Mouse (Mus musculus): ENCODE measurements around the gene Sec14l2. TPM values are rescaled to one million over a fixed set of nuclear protein-coding genes. Genes with fewer than 3 reads are reported as not detected.

The Sec14l2 gene
- polyA plus RNA-seq, 1 experiment from 2014 or later: 1.8 TPM

- Histone ChIP-seq H3K9me3 (replicated peaks; ENCODE audit: control insufficient read depth, low read length) (no peaks in the 10 kb centered on the region), H3K27ac (ENCODE audit: low read length) (no peak overlapping the region)
- no peak for ATAC-seq (ENCODE audit: insufficient read depth, low FRiP score)
These were observed 26.7 kb upstream of the Sec14l2 start for GRCm38 (mm10) chr11:4149886-4150285.

GRCm38 (mm10) chr11:4148536-4149156, 25.4 kb upstream of the Sec14l2 start:
- no peak overlapping the region for H3K27ac ChIP-seq (ENCODE audit: low read length)
- no peaks in the 10 kb centered on the region for H3K4me1 ChIP-seq (ENCODE audit: control insufficient read depth, insufficient read depth, low read length)
- ATAC-seq (ENCODE audit: insufficient read depth, low FRiP score): no peak
- H3K4me2 ChIP-seq (ENCODE audit: low read depth, low read length): no peak overlapping the region
- H3K9me3 ChIP-seq (replicated peaks; ENCODE audit: control insufficient read depth, low read length): no peaks in the 10 kb centered on the region
- no peak overlapping the region for H3K4me3 ChIP-seq (replicated peaks; ENCODE audit: low read length)
- H3K27me3 ChIP-seq (ENCODE audit: control insufficient read depth, insufficient read depth, low read length): no peaks in the 10 kb centered on the region
- no peak overlapping the region for H3K9ac ChIP-seq (ENCODE audit: low read length)
- H3K36me3 ChIP-seq (ENCODE audit: control insufficient read depth, insufficient read depth, low read length): no peaks in the 10 kb centered on the region
- 82% methylated on average over 9 of the region's 9 CpGs for WGBS

More at GRCm38 (mm10) chr11:4149886-4150285, 26.7 kb upstream of the Sec14l2 start:
- WGBS: 89% methylated on average over 6 of the region's 6 CpGs
- H3K27me3 ChIP-seq (ENCODE audit: control insufficient read depth, insufficient read depth, low read length): no peaks in the 10 kb centered on the region
- no peak overlapping the region for H3K4me3 ChIP-seq (replicated peaks; ENCODE audit: low read length)
- no peaks in the 10 kb centered on the region for H3K36me3 ChIP-seq (ENCODE audit: control insufficient read depth, insufficient read depth, low read length)
- H3K4me1 ChIP-seq (ENCODE audit: control insufficient read depth, insufficient read depth, low read length): no peaks in the 10 kb centered on the region
- H3K4me2 ChIP-seq (ENCODE audit: low read depth, low read length): no peak overlapping the region
- no peak overlapping the region for H3K9ac ChIP-seq (ENCODE audit: low read length)

GRCm38 (mm10) chr11:4148120-4148519, 24.9 kb upstream of the Sec14l2 start:
- H3K4me2 ChIP-seq (ENCODE audit: low read depth, low read length): no peak overlapping the region
- H3K36me3 ChIP-seq (ENCODE audit: control insufficient read depth, insufficient read depth, low read length): no peaks in the 10 kb centered on the region
- H3K4me1 ChIP-seq (ENCODE audit: control insufficient read depth, insufficient read depth, low read length): no peaks in the 10 kb centered on the region
- no peak overlapping the region for H3K9ac ChIP-seq (ENCODE audit: low read length)
- no peak for ATAC-seq (ENCODE audit: insufficient read depth, low FRiP score)
- no peak overlapping the region for H3K27ac ChIP-seq (ENCODE audit: low read length)
- H3K4me3 ChIP-seq (replicated peaks; ENCODE audit: low read length): no peak overlapping the region
- H3K9me3 ChIP-seq (replicated peaks; ENCODE audit: control insufficient read depth, low read length): no peaks in the 10 kb centered on the region
- WGBS: 90% methylated on average over 5 of the region's 5 CpGs
- no peaks in the 10 kb centered on the region for H3K27me3 ChIP-seq (ENCODE audit: control insufficient read depth, insufficient read depth, low read length)

- WGBS: 79% methylated on average over 10 of the region's 10 CpGs
- ATAC-seq (ENCODE audit: insufficient read depth, low FRiP score): no peak
- Histone ChIP-seq H3K9ac (ENCODE audit: low read length) (no peak overlapping the region), H3K9me3 (replicated peaks; ENCODE audit: control insufficient read depth, low read length) (no peaks in the 10 kb centered on the region), H3K4me3 (replicated peaks; ENCODE audit: low read length) (no peak overlapping the region), H3K27ac (ENCODE audit: low read length) (no peak overlapping the region), H3K4me2 (ENCODE audit: low read depth, low read length) (no peak overlapping the region), H3K27me3 (ENCODE audit: control insufficient read depth, insufficient read depth, low read length) (no peaks in the 10 kb centered on the region), H3K4me1 (ENCODE audit: control insufficient read depth, insufficient read depth, low read length) (no peaks in the 10 kb centered on the region), H3K36me3 (ENCODE audit: control insufficient read depth, insufficient read depth, low read length) (no peaks in the 10 kb centered on the region; the same call in 1 of the 2 replicates)
These were observed 23.9 kb upstream of the Sec14l2 start for GRCm38 (mm10) chr11:4147098-4147497.

- no peak overlapping the region for H3K4me3 ChIP-seq (replicated peaks; ENCODE audit: low read length)
- no peaks in the 10 kb centered on the region; the same call in 1 of the 2 replicates for H3K36me3 ChIP-seq (ENCODE audit: control insufficient read depth, insufficient read depth, low read length)
- no peaks in the 10 kb centered on the region for H3K9me3 ChIP-seq (replicated peaks; ENCODE audit: control insufficient read depth, low read length)
- no peak overlapping the region for H3K27ac ChIP-seq (ENCODE audit: low read length)
- H3K9ac ChIP-seq (ENCODE audit: low read length): no peak overlapping the region
- H3K4me2 ChIP-seq (ENCODE audit: low read depth, low read length): no peak overlapping the region
- no peaks in the 10 kb centered on the region for H3K4me1 ChIP-seq (ENCODE audit: control insufficient read depth, insufficient read depth, low read length)
- no peak for ATAC-seq (ENCODE audit: insufficient read depth, low FRiP score)
- no peaks in the 10 kb centered on the region for H3K27me3 ChIP-seq (ENCODE audit: control insufficient read depth, insufficient read depth, low read length)
- 63% methylated on average over 6 of the region's 6 CpGs for whole genome bisulfite sequencing
These were observed 23.2 kb upstream of the Sec14l2 start for GRCm38 (mm10) chr11:4146381-4146780.

GRCm38 (mm10) chr11:4143281-4144062, 20.3 kb upstream of the Sec14l2 start:
- WGBS: 88% methylated on average over 21 of the region's 21 CpGs
- H3K4me3 ChIP-seq (replicated peaks; ENCODE audit: low read length): no peak overlapping the region
- H3K4me1 ChIP-seq (ENCODE audit: control insufficient read depth, insufficient read depth, low read length): no peaks in the 10 kb centered on the region
- H3K9me3 ChIP-seq (replicated peaks; ENCODE audit: control insufficient read depth, low read length): no peaks in the 10 kb centered on the region
- no peak overlapping the region for H3K4me2 ChIP-seq (ENCODE audit: low read depth, low read length)
- H3K36me3 ChIP-seq (ENCODE audit: control insufficient read depth, insufficient read depth, low read length): peaks cover 5% of the 10 kb centered on the region; the same call in 1 of the 2 replicates
- no peak overlapping the region for H3K9ac ChIP-seq (ENCODE audit: low read length)
- no peak overlapping the region for H3K27ac ChIP-seq (ENCODE audit: low read length)
- H3K27me3 ChIP-seq (ENCODE audit: control insufficient read depth, insufficient read depth, low read length): no peaks in the 10 kb centered on the region
- no peak for ATAC-seq (ENCODE audit: insufficient read depth, low FRiP score)

- Histone ChIP-seq H3K27ac (ENCODE audit: low read length) (no peak overlapping the region), H3K36me3 (ENCODE audit: control insufficient read depth, insufficient read depth, low read length) (peaks cover 5% of the 10 kb centered on the region; the same call in 1 of the 2 replicates), H3K9ac (ENCODE audit: low read length) (no peak overlapping the region), H3K4me1 (ENCODE audit: control insufficient read depth, insufficient read depth, low read length) (no peaks in the 10 kb centered on the region), H3K4me2 (ENCODE audit: low read depth, low read length) (no peak overlapping the region), H3K27me3 (ENCODE audit: control insufficient read depth, insufficient read depth, low read length) (no peaks in the 10 kb centered on the region), H3K9me3 (replicated peaks; ENCODE audit: control insufficient read depth, low read length) (no peaks in the 10 kb centered on the region), H3K4me3 (replicated peaks; ENCODE audit: low read length) (no peak overlapping the region)
- WGBS: 91% methylated on average over 4 of the region's 4 CpGs
- ATAC-seq (ENCODE audit: insufficient read depth, low FRiP score): no peak
These were observed 19.1 kb upstream of the Sec14l2 start for GRCm38 (mm10) chr11:4142352-4142751.

GRCm38 (mm10) chr11:4141505-4141904, 18.3 kb upstream of the Sec14l2 start:
- H3K36me3 ChIP-seq (ENCODE audit: control insufficient read depth, insufficient read depth, low read length): peaks cover 5% of the 10 kb centered on the region; the same call in 1 of the 2 replicates
- no peak for ATAC-seq (ENCODE audit: insufficient read depth, low FRiP score)

GRCm38 (mm10) chr11:4138964-4139363, 15.7 kb upstream of the Sec14l2 start:
- H3K4me3 ChIP-seq (replicated peaks; ENCODE audit: low read length): no peak overlapping the region
- no peaks in the 10 kb centered on the region for H3K27me3 ChIP-seq (ENCODE audit: control insufficient read depth, insufficient read depth, low read length)
- H3K4me2 ChIP-seq (ENCODE audit: low read depth, low read length): no peak overlapping the region
- no peaks in the 10 kb centered on the region for H3K9me3 ChIP-seq (replicated peaks; ENCODE audit: control insufficient read depth, low read length)
- WGBS: 69% methylated on average over 2 of the region's 2 CpGs
- H3K27ac ChIP-seq (ENCODE audit: low read length): no peak overlapping the region
- ATAC-seq (ENCODE audit: insufficient read depth, low FRiP score): no peak
- H3K9ac ChIP-seq (ENCODE audit: low read length): no peak overlapping the region
- peaks cover 10% of the 10 kb centered on the region for H3K4me1 ChIP-seq (ENCODE audit: control insufficient read depth, insufficient read depth, low read length)
- H3K36me3 ChIP-seq (ENCODE audit: control insufficient read depth, insufficient read depth, low read length): peaks cover 5% of the 10 kb centered on the region; the same call in 1 of the 2 replicates

More at GRCm38 (mm10) chr11:4141505-4141904, 18.3 kb upstream of the Sec14l2 start:
- H3K9ac ChIP-seq (ENCODE audit: low read length): no peak overlapping the region
- H3K4me1 ChIP-seq (ENCODE audit: control insufficient read depth, insufficient read depth, low read length): peaks cover under 1% of the 10 kb centered on the region; the same call in 1 of the 2 replicates
- H3K4me3 ChIP-seq (replicated peaks; ENCODE audit: low read length): no peak overlapping the region
- no peaks in the 10 kb centered on the region for H3K27me3 ChIP-seq (ENCODE audit: control insufficient read depth, insufficient read depth, low read length)
- H3K27ac ChIP-seq (ENCODE audit: low read length): no peak overlapping the region
- no peaks in the 10 kb centered on the region for H3K9me3 ChIP-seq (replicated peaks; ENCODE audit: control insufficient read depth, low read length)
- no peak overlapping the region for H3K4me2 ChIP-seq (ENCODE audit: low read depth, low read length)
